24 mouse cellular contexts compared by ENCODE assay signal in genomic region chr15:100990283-100990682, GRCm38 (mm10). TPM values are rescaled to one million over a fixed set of nuclear protein-coding genes. Genes with fewer than 3 reads are reported as not detected.
"Had no signal": no experiment of that assay in that cellular context is flagged by ENCODE, and none has a peak within 500 bp of the region (broad histone marks: within the 10 kb centered on the region; RNA-seq: fewer than 3 reads in every experiment).

No protein-coding gene starts in this region.

- ATAC-seq: intestine, postnatal 0 days; liver, embryonic 12.5 days; midbrain, embryonic 15.5 days had no signal

- H3K4me3 ChIP-seq: limb, embryonic 15.5 days; liver, embryonic 12.5 days; lung, embryonic 15.5 days; megakaryocyte, embryonic 14.5 days; midbrain, embryonic 15.5 days; neural tube, embryonic 13.5 days had no signal

- DNase-seq: kidney, adult 8-10 months; kidney, postnatal 25 days; lung, postnatal 14 days; right cerebral cortex, adult 18-20 months; spleen, adult 18-20 months; thymus, adult 2 months; thymus, postnatal 25 days had no signal

- H3K27ac ChIP-seq: limb, embryonic 15.5 days; liver, embryonic 12.5 days; lung, embryonic 15.5 days; macrophage; midbrain, embryonic 15.5 days; neural tube, embryonic 13.5 days had no signal

RNA-seq across cellular contexts. Expression of gene Gm47841, which starts 56.9 kb away (rescaled TPM):
- total RNA-seq: layer of hippocampus, postnatal 14 days; left cerebral cortex, adult 8-10 months; left cerebral cortex, postnatal 25 days; monocyte, adult 5-6 weeks had no signal
- polyA plus RNA-seq: intestine, postnatal 0 days; kidney, embryonic 16.5 days; limb, embryonic 11.5 days; limb, embryonic 15.5 days; liver, embryonic 12.5 days; liver, embryonic 16.5 days; macrophage; midbrain, embryonic 11.5 days; midbrain, embryonic 15.5 days; neural tube, embryonic 13.5 days; stomach, embryonic 14.5 days; thymus, adult 2 months had no signal
